Mouse (Mus musculus): ENCODE results near the gene Hrh2. TPM values are rescaled to one million over a fixed set of nuclear protein-coding genes. Genes with fewer than 3 reads are reported as not detected.

Hrh2 gene
- total RNA-seq, 2 experiments from 2014 or later, result 2.8 to 7.8 TPM

DNA sequence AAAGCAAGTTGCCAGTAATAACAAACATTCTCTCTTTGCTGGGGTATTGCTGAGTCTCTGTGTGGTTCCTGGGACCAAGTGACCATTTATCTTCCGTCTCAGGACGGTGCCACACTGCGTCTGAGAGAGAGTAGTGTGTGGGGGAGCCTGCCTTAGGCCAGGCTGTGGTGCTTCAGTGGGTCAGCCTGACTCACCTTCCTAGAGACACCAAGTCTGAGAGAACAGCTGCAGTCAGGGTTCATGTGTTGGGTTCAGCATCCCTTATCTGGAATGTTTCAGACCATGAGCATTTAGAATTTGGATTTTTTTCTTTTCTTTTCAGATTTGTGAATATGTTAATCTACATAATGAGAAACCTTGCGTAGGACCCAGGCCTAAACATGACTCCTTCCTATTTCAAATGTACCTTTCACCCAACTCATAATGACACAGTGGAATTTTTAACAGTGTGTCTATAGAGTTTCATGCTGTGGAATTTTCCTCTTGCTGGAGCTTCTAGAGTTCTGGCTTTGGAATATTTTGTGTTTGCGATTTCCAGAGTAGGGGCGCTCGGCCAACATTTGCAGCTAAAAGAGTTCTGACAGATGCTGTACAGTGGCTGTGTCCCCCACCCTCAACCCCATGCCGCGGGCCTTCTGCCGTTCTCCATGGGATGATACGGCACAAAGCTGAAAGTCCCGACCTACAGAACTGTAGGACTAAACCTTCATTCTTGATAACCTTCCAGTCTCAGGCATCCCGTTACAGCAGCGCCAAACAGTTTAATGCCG, 71.0 kb downstream of the Hrh2 start:
- no peak for ATAC-seq (replicated peaks; ENCODE audit: poor library complexity)

DNA sequence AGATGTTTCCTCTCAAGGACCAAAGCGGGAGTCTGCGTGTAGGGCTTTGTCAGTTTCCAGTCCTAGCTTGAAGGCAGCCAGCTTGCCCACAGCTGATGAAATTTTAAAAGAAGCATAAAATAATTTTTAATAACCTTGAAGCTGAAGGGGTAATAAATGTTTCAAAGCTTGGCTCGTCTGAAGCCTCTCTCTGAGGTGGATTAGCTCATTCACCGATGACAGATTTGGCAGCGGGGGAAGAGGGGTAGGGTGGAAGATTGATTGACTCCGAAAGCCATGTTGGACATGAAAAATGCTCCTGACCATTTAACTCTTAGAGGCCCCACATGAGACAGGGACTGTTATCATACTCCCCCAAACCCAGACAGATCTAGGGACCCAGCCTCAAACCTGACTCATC, 71.7 kb downstream of the Hrh2 start:
- ATAC-seq (replicated peaks; ENCODE audit: poor library complexity), result no peak

DNA sequence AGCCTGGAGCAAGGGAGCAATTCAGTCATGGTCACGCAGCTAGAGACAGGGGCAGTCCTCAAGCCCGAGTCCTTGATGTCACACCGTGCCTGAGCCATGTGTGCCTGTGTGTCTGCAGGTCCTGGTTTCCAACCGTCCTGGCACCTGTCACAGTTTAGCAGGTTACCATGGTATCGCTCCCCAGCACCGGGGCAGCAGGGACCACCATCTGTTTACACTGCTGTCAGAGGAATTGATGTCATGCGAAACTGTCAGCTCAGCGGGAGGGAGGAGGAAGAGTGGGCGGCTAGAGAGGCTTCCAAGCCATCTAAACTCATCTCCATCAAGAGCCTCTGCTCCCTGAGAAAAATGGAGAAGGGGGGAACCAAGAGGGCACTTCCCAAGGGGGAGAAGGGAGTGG, 74.5 kb downstream of the Hrh2 start:
- ATAC-seq (replicated peaks; ENCODE audit: poor library complexity), result no peak

DNA sequence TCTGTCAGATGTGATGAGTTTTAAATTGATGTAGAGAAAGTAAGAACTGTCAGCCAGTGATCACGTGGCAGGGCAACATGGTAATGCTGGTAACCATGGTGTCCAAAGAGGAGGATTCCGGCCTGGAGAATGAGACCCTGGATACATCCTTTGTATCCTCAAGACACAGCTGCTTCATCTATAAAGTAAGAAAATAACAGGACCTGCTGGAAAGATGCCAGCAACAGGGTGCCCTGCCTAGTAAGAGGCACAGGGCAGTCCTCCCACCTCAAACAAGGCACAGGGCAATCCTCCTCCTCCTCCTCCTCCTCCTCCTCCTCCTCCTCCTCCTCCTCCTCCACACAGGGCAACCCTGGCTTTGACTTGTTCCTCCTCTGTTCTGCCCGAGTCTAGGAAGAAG, 77.2 kb downstream of the Hrh2 start:
- ATAC-seq (replicated peaks; ENCODE audit: poor library complexity), result no peak

DNA sequence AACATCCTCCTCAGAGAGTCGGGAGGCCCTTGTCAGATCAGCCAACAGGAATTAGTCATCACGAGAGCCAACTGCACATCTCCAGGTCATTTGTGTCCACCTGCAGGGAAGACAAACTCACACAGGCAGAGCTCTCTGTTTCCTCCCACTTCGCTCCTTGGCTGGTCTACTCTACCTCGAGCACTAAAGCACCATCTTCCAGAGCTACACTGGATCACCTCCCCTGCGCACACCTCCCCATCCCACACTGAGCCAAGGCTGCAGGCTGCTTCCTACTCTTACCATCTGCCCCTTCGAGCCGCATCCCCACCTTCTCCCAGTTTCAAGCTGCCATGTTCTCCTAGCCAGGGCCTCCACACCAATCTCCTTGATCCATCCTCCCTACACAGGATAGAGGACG, 77.7 kb downstream of the Hrh2 start:
- no peak for ATAC-seq (replicated peaks; ENCODE audit: poor library complexity)

DNA sequence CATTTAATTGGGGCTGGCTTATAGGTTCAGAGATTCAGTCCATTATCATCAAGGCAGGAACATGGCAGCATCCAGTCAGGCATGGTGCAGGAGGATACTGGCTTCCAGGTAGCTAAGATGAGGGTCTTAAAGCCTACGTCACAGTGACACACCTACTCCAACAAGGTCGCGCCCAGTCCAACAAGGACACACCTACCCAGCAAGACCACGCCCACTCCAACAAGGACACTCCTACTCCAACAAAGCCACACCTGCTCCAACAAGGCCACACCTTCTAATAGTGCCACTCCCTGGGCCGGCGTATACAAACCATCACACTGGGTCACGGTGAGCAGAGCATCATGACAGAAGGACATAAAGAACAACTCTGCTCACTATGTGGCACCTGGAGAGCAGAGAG, 80.1 kb downstream of the Hrh2 start:
- ATAC-seq (replicated peaks; ENCODE audit: poor library complexity), result no peak

DNA sequence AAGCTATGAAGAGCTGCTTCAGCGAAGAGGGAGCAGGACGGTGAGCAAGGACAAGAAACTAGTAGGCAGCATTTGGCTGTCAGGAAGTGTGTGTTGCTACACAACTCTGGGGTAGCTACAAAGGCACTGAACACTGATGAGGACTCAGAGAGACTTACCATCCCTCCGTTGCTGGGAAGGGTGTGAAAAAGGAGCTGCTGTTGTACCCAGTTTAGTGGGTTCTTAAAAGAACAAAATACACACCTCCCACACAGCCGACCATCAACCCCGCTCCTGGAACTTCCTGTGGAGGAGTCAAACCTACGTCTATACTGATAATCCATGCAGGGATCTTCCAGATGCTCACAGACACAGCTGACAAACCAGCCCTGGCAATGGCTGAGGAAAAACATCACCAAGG, 85.5 kb downstream of the Hrh2 start:
- no peak for ATAC-seq (replicated peaks; ENCODE audit: poor library complexity)

DNA sequence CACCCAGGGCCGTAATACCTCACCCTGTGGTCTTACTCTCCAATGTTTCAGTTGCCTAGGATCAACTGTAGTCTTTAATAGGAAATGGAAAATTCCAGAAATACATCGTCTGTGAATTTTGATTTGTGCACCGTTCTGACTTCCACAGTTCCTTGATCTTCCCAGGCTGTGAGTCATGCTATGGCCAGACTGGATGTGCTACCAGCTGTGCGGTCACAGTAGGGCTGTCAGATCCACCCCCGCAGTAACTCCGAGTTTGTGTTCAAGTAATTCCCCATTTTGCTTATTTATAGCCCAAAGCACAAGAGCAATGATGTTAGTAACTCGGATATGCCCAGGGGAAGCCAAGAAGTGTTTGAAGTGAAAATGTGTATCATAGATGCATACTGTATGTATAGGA, 88.4 kb downstream of the Hrh2 start:
- no peak for ATAC-seq (replicated peaks; ENCODE audit: poor library complexity)

DNA sequence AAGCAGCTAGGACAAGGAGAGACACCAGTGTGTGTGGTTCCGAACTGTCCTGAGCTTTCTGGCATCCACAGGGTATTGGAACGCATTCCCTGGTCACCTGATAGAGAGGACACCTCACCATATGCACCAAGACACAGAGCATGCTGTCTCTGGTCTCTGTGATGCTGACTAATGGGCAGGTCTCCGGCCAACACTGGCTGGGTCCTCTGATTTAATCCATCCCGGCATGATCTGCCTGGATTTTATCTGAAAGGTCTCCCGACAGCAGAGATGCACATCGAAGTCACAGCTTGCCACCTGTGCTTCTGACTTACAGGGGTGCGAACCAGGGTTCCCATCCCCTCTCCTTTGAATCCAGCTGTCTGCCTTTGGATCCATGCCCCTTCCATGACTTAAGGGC, 89.2 kb downstream of the Hrh2 start:
- no peak for ATAC-seq (replicated peaks; ENCODE audit: poor library complexity)

DNA sequence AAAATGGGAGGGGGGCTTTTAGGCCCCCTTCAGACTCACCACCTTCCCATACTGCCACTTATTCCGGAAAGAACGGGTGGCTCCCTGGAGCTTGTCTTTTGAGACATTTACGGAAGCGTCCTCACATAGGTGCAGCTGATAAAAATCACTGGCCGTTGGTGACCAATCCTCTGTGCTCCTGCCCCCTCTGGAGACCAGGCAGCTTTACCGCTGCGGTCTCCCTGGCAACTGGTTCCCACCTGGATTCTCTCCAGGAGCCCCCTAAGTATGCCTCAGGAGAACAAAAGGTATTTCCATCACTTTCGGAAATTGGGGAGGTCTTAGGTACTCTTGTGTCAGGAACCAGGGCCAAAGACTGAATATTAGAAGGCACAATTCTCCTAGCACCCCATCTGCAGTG, 89.7 kb downstream of the Hrh2 start:
- no peak for ATAC-seq (replicated peaks; ENCODE audit: poor library complexity)

DNA sequence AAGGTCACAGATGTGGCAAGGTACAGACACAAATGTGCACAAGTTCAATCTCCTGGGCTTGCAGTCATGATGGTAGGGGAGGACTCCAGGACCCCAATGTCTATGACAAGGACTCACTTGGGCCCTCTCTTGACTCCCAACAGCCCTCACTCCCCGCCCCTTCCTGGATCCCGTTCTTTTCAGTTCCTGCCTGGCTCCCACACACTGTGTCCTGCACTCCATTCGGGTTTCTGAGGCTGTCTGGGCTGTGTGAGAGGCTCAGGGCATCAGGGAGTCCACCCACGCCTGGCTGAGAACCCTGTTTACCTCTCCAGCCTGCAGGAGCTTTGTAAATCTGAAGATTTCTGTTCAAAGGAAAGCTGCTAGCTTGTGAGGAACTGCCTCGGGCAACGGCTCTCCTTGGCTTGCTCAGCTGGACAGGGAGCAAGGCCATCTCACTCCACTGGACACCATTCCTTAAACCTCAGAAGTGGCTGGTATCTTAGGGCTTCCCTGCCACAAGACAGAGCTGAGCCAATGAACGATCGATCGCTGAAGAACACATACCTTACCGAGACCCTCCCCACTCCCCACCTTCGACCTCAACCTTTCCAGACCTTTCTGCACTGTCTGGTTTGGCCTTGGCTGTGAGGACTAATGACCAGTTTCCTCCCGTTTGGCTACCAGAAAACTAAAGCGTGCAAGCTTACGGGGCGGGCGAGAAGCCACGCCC, 90.4 kb downstream of the Hrh2 start:
- no peak for ATAC-seq (replicated peaks; ENCODE audit: poor library complexity)

DNA sequence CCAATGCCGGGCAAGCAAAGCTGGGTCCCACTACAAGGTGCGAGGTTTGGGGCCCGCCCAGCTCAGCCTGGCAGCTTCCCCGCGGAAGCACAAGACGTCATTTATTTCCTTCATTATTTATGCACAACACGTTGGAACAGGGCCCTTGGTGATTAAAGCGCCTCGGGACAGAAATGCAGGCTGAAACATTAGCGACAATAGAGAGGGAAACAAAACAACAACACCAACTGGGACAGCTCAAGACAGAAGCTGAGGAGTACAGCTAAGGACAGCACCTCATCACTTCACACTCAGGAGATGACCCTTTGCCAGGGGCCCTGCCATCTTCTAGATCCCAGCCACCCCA, 90.9 kb downstream of the Hrh2 start:
- ATAC-seq (replicated peaks; ENCODE audit: poor library complexity), result 0 out of 2 replicates have a peak, but pooled peaks have one; percentile 39

Other genes with a start within 250 kb of the Hrh2 start
- not detected in 2 replicates for gene Drd1, start 136.4 kb upstream of the Hrh2 start, total RNA-seq (2015)
- gene Drd1, start 136.4 kb upstream of the Hrh2 start, total RNA-seq (2017), result not detected in 2 replicates
- gene Sfxn1, start 120.3 kb upstream of the Hrh2 start, total RNA-seq (2015), result 156 and 162 TPM in 2 replicates
- gene Sfxn1, start 120.3 kb upstream of the Hrh2 start, total RNA-seq (2017), result 82.3 and 98.5 TPM in 2 replicates
- gene Cplx2, start 179.2 kb downstream of the Hrh2 start, total RNA-seq (2015), result 0.10 and 0.54 TPM in 2 replicates
- gene Cplx2, start 179.2 kb downstream of the Hrh2 start, total RNA-seq (2017), result 0.14 TPM in 1 of 2 replicates, not detected in the other